Mouse (Mus musculus): Measurements from ENCODE around the gene Frmd4a.

Frmd4a gene

GRCm38 (mm10) chr2:4017528-4018288 lies at the start of gene Frmd4a:
TSS of gene Frmd4a (plus strand) at chr2:4017717.
- ChIA-PET CTCF (no interaction called here), POLR2A (interaction anchor here in 1 of 4 experiments (0.5 kb wide), 1 partner anchor 25 kb away, joined by 3 read pairs; no protein-coding TSS in a partner anchor)

GRCm38 (mm10) chr2:3988876-3989275 lies 28.6 kb upstream of the Frmd4a start:
- CTCF ChIA-PET: no interaction called here
- POLR2A ChIA-PET: interaction anchor here in 1 of 4 experiments (0.5 kb wide), 1 partner anchor 473 kb away, joined by 5 read pairs; no protein-coding TSS in a partner anchor

- CTCF ChIA-PET: no interaction called here
- POLR2A ChIA-PET: no interaction called here
Observed at GRCm38 (mm10) chr2:3990431-3990830, 27.1 kb upstream of the Frmd4a start.

GRCm38 (mm10) chr2:4018431-4018876 lies 937 bp downstream of the Frmd4a start:
- ChIA-PET POLR2A (interaction anchor here in 1 of 4 experiments (0.5 kb wide), 1 partner anchor 26 kb away, joined by 3 read pairs; no protein-coding TSS in a partner anchor), CTCF (no interaction called here)

GRCm38 (mm10) chr2:4018909-4019308 lies 1.4 kb downstream of the Frmd4a start:
- CTCF ChIA-PET: no interaction called here

GRCm38 (mm10) chr2:4024927-4025326 lies 7.4 kb downstream of the Frmd4a start:
- ChIA-PET CTCF (no interaction called here), POLR2A (no interaction called here)

More at GRCm38 (mm10) chr2:4018909-4019308, 1.4 kb downstream of the Frmd4a start:
- POLR2A ChIA-PET: no interaction called here

- CTCF ChIA-PET: no interaction called here
Observed at GRCm38 (mm10) chr2:4029031-4029747, 11.7 kb downstream of the Frmd4a start.

GRCm38 (mm10) chr2:4036153-4036589 lies 18.7 kb downstream of the Frmd4a start:
- POLR2A ChIA-PET: no interaction called here
- CTCF ChIA-PET: no interaction called here

More at GRCm38 (mm10) chr2:4029031-4029747, 11.7 kb downstream of the Frmd4a start:
- POLR2A ChIA-PET: no interaction called here

GRCm38 (mm10) chr2:4036651-4037117 lies 19.2 kb downstream of the Frmd4a start:
- ChIA-PET CTCF (no interaction called here), POLR2A (no interaction called here)

- ChIA-PET POLR2A (no interaction called here), CTCF (no interaction called here)
Observed at GRCm38 (mm10) chr2:4042009-4042408, 24.5 kb downstream of the Frmd4a start.

- CTCF ChIA-PET: interaction anchor here in 1 of 4 experiments (0.5 kb wide), 1 partner anchor 21 kb away, joined by 3 read pairs; no protein-coding TSS in a partner anchor
Observed at GRCm38 (mm10) chr2:4055481-4055880, 38.0 kb downstream of the Frmd4a start.

GRCm38 (mm10) chr2:4060675-4061074 lies 43.2 kb downstream of the Frmd4a start:
- ChIA-PET POLR2A (no interaction called here), CTCF (no interaction called here)

More at GRCm38 (mm10) chr2:4055481-4055880, 38.0 kb downstream of the Frmd4a start:
- POLR2A ChIA-PET: no interaction called here

- ChIA-PET POLR2A (no interaction called here), CTCF (interaction anchor here in 1 of 4 experiments (0.5 kb wide), 1 partner anchor 27 kb away, joined by 8 read pairs; no protein-coding TSS in a partner anchor)
Observed at GRCm38 (mm10) chr2:4071831-4072230, 54.3 kb downstream of the Frmd4a start.

- POLR2A ChIA-PET: no interaction called here
Observed at GRCm38 (mm10) chr2:4083877-4084276, 66.4 kb downstream of the Frmd4a start.

GRCm38 (mm10) chr2:4097601-4098000 lies 80.1 kb downstream of the Frmd4a start:
- ChIA-PET CTCF (no interaction called here), POLR2A (interaction anchor here in 1 of 4 experiments (0.8 kb wide), 1 partner anchor 25 kb away, joined by 3 read pairs; no protein-coding TSS in a partner anchor)

More at GRCm38 (mm10) chr2:4083877-4084276, 66.4 kb downstream of the Frmd4a start:
- CTCF ChIA-PET: no interaction called here

GRCm38 (mm10) chr2:4098948-4099776 lies 81.6 kb downstream of the Frmd4a start:
- ChIA-PET CTCF (interaction anchor here in 2 of 4 experiments (0.7 kb wide), 2 partner anchors 16 to 27 kb away, joined by 5 to 8 read pairs; no protein-coding TSS in a partner anchor), POLR2A (interaction anchor here in 1 of 4 experiments (0.6 kb wide), 1 partner anchor 10 kb away, joined by 7 read pairs; no protein-coding TSS in a partner anchor)

GRCm38 (mm10) chr2:4099777-4100104 lies 82.2 kb downstream of the Frmd4a start:
- CTCF ChIA-PET: interaction anchor here in 2 of 4 experiments (0.7 kb wide), 2 partner anchors 17 to 28 kb away, joined by 5 to 8 read pairs; no protein-coding TSS in a partner anchor
- POLR2A ChIA-PET: no interaction called here

GRCm38 (mm10) chr2:4101370-4101769 lies 83.9 kb downstream of the Frmd4a start:
- ChIA-PET POLR2A (no interaction called here), CTCF (no interaction called here)

GRCm38 (mm10) chr2:4113303-4113920 lies 95.9 kb downstream of the Frmd4a start:
- CTCF ChIA-PET: no interaction called here
- POLR2A ChIA-PET: interaction anchor here in 2 of 4 experiments (0.6 kb wide), 2 partner anchors 287 to 783 kb away, joined by 3 read pairs; no protein-coding TSS in a partner anchor
